Mouse (Mus musculus): ENCODE data around the gene Pbxip1. TPM values are rescaled to one million over a fixed set of nuclear protein-coding genes. Genes with fewer than 3 reads are reported as not detected.
"Not testable (repeated sequence)": the region's sequence is repeated elsewhere in the genome, so short reads cannot be mapped to it uniquely, and the experiment has no call there.

Gene Pbxip1
- polyA plus RNA-seq, 1 experiment = 63.7 TPM

DNA sequence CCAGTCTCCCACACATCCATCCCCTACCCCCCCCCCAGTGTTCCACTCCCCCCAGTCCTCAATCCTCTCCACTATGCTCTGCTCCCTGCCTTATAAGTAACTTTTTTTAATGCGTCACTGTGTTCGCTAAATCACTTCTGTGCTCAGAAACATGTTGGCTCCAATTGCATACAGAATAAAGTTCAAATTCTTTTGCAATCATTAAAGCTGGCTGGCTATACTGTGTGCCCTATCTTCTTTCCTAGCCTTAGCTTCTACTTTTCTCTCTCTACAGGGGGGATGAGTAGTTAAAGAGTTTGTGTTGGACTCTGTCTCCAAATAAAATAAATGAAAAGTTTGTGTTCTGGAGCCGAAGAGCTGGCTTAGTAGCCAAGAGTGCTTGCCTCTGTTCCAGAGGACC is 26.8 kb upstream of the Pbxip1 start:
- no peak for DNase-seq (ENCODE audit: low read depth)

DNA sequence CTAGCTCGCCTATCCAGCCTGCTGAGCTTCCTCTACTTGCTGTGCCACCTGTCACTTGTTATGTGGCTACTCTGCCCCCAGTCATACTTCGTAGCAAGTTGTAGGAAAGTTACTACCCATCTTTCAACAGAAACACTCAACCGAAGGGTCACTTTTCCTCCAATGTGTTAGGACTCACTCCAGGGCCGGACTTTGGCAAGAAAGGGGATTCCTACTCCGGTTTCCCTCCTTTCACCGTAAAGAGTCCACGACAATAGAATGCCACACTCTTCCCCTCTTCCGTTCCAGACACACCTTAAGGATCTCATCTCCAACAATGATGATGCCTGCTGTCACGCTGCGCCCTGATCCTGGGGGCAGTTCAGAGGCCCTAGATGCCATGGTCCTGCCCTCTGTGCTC is 25.6 kb upstream of the Pbxip1 start:
- no peak for DNase-seq (ENCODE audit: low read depth)

DNA sequence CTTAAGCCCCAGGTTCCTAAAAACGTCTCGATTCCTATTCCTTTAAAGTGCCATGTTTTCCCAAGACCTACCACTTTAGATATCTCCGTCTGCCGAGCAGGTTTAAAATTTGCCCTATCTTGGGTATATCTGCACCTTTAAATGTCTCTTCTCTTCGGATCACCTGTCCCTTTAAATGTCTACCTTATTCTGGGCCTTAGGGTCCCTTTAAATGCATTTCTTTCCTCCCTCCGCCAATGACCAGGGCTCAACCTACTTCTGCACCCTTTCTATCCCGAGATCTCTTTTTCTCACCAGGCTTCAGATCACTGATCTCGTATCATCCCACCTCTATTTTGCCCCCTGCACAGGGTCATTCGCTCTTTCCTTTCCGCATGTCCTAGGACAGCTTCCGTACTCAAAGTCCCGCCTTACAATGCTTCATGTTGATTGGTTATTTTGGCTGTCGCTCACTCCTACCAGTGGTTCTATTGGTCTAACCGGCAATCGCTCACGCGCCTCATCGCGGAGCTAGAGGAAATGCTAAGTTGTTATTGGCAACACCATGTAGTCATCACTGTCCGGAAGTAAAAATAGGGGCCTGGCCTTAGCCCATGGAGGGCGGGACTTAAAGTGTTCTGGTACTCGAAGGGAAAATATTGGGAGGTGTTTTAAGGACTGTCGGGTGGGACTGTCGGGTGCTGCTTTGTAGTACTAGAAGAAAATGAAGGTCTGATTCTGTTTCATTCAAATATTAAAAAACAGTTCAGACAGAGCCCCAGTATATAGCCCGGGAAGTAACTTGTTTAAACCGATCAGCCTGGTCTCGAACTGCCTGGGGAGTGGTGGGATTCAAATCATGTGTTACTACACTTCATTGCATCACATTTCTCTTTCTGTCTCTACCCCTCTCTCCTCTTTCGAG is 24.8 kb upstream of the Pbxip1 start, which contains the start of gene Flad1:
Gene Flad1 (minus strand): TSS at position 381 of the 904 bp plus-strand sequence.
- peak; percentile 100 for DNase-seq (ENCODE audit: low read depth)

DNA sequence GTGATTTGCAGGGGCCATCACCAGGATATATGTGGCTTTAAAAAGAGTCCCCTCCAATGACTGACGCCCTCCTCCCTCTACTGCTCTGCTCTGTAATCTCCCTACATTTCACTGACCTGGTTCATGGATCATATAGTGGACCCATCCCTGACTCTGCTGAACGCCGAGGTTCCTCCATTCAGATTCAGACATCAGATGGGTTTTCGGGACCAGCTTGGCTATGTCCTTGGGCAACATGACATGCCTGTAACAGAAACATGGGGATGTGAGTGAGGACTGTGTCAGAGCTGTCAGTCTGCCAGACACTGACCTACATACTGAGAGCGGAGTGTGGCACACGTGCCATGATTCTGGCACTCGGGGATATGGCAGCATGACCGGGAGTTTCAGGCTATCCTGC is 20.3 kb upstream of the Pbxip1 start:
- no peak for DNase-seq (ENCODE audit: low read depth)

DNA sequence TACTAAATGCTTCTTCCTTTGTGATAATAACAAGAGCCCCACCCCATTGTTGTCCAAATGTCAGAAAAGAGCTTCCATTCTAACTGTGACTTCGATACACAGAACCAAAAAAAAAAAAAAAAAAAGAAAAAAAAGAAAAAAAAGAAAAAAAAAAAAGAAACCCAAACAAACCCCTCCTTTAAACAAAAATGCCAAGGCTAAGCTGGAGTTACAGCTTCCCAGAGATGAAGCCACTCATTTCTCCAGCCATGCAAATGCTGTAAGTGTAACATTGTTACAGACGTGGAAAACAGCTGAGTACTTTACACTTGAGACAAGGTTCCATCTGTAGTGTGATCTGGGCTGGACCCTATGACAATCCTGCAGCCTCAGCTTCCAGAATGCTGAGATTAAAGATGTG is 19.4 kb upstream of the Pbxip1 start:
- no peak for DNase-seq (ENCODE audit: low read depth)

DNA sequence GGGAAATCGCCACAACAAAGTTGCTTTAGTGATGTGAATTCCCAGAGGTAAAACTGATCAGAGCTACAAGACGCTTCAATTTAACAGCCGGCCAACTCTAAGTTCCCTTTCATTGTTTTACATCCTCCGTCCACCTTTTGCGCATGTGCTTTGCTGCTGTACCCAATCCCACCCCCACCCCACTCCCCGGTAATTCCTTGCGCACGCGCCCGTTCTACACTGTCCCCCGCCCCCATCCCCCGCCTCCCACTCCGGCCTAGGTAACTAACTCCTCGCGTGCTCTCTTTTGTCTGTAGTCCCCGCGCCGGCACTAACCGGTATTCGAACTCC is 18.7 kb upstream of the Pbxip1 start:
- no peak for DNase-seq (ENCODE audit: low read depth)

DNA sequence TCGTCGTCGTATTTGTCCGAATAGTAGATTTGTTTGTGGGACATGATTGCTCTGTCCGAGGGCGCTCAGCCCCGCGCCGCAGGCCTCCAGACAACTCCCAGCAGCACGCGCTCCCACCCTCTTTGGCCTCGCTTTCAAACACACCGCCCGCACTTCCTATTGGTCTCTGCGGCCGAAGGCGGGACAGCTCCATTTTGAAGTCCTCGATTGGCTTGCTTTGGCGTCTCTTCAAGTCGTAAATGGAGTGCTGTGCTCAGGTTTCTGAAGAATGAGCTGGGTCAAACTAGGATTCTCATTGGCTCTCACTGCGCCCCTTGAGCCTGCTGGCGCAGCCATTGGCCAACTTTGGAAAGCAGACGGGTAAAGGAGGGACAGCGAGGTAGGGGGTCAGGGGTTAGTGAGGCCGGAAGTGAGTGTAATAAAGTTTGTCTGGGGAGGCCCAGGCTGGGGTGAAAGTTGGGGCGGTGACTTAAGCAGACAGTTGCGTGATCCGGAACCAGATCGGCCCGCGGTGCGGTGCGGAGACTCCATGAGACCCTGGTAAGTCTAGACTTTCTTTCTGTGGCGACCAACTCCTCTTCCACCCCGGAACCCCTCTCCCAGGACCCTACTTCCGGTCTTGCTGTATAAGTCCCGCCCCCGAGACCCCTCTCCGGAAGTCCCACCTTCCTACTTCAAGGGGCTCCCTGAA is 18.2 kb upstream of the Pbxip1 start, which contains the start of the genes Cks1b and Shc1:
Gene Cks1b (minus strand): TSS at position 214 of the 691 bp plus-strand sequence.
Gene Shc1 (plus strand): TSS at position 274 of the 691 bp plus-strand sequence.
- DNase-seq (ENCODE audit: low read depth) = peak; percentile 97

DNA sequence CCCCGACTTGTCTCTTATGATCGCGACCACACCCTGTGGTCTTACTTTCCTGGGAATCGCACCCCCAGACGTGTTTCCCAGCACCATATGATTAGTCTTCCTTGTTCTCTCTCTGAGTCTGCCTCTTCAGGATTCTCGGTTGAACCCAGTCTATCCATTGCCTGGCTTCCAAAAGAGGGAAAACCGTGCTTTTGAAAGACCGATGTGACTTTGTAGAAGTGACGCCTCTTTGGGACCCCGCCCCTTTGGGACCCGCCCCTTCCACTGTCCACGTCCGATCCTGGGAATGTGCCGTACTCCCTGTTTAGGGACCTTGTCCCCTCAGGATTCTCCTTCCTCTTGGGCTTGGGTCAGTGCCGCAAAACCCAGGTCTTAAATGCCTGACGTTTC is 17.6 kb upstream of the Pbxip1 start:
- no peak for DNase-seq (ENCODE audit: low read depth)

DNA sequence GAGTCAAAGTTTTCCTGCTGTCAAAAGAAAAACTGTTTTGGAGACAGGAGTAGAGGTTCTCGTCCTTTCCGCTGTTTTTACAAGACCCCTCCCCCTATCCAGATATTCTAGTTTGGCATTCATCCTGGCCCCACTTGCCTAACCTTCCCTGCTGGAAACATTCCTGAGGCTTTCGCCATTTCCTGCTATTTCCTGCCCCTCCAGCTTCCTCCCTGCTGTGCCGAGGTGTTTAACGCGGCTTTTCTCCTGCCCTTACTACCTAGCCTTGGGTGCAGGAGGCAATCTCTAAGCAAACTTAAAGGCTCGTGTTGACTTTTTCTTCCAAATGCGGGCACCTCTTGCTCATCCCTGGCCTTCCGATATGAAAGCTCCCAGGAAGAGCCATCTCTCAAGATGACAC is 16.9 kb upstream of the Pbxip1 start:
- no peak for DNase-seq (ENCODE audit: low read depth)

DNA sequence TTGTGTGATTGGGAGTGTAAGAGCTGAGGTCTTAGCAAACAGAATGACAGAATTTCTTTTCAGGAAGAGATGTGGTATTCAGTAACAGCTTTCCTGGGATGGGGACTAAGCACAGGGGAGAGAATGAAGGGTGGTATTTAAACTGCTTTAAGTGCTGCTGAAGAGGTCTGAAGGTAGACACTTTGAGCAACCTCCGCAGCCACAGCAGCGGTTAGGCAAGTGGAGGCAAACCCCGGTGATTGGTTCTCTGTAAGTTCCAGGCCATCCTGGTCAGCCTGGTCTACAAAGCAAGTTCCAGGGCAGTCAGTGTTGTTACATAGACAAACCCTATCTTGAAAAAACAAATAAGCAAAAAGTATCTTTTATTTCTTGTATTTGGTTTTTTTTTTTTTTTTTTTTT is 16.5 kb upstream of the Pbxip1 start:
- DNase-seq (ENCODE audit: low read depth) = no peak

DNA sequence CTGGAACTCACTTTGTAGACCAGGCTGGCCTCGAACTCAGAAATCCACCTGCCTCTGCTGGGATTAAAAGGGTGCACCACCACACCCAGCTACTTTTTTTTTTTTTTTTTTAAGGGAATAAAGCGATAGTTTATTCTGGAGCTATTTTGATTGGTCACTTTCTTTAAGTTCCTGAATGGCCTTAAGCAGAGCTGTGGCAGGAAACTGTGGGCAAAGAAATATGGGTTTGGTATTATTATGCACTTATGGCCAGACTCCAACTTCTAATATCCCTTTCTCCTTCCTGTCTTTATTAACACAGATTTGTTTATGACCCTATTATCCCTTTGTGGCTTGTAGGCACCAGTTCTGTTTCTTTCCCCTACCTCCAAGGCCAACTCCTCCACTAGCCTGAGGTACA is 16.1 kb upstream of the Pbxip1 start:
- no peak for DNase-seq (ENCODE audit: low read depth)

DNA sequence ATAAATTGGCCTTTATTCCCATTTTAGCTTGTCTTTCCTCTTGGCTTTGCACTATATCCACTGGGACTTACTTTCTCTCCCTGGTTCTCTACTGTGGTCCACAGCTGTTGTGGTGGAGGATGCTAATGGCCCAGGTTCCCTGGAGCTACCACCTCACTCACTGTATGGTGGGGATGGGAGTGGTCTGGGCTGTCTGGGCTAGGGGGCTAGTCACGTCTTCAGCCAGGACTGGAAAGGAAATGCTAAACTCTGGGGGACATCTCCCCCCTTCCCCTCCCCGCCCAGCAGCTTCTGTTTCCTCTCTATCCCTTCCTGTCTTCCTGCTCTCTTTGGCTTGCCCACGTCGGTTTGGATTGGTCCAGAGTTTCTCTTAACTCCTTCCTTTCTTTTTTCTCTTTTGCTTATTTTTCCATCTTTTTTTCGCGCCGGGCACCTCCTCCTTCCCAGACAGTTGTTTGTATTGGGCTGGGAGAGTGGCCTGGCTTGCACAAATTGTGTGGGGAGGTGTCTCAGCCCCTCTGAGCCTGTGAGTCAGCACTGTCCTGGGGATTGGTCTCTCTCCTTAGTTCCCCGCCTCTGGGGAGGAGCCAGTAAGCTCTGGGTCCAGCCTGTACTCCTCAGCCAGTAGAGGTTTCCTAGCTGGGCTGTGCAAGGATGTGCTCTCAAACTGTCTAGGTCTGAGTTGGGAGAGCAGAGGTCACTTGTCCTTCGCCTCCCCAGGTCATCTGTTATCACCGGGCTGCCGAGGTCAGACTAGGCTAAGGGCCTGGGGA is 15.3 kb upstream of the Pbxip1 start:
- DNase-seq (ENCODE audit: low read depth) = no peak

DNA sequence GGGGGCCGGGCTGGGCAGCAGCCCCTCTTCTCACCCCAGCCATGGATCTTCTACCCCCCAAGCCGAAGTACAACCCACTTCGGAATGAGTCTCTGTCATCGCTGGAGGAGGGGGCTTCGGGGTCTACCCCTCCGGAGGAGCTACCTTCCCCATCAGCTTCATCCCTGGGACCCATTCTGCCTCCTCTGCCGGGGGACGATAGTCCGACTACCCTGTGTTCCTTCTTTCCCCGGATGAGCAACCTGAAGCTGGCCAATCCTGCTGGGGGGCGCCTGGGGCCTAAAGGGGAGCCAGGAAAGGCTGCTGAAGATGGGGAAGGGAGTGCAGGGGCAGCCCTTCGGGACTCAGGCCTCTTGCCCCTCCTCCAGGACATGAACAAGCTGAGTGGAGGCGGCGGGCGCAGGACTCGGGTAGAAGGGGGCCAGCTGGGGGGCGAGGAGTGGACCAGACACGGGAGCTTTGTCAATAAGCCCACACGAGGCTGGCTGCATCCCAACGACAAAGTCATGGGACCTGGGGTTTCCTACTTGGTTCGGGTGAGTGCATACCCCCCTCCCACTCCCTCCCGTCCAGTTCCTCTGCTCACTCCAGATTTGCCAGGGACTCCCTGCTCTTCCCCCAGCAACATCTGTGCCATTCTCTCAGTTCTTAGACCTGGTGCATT is 14.6 kb upstream of the Pbxip1 start:
- DNase-seq (ENCODE audit: low read depth) = no peak

DNA sequence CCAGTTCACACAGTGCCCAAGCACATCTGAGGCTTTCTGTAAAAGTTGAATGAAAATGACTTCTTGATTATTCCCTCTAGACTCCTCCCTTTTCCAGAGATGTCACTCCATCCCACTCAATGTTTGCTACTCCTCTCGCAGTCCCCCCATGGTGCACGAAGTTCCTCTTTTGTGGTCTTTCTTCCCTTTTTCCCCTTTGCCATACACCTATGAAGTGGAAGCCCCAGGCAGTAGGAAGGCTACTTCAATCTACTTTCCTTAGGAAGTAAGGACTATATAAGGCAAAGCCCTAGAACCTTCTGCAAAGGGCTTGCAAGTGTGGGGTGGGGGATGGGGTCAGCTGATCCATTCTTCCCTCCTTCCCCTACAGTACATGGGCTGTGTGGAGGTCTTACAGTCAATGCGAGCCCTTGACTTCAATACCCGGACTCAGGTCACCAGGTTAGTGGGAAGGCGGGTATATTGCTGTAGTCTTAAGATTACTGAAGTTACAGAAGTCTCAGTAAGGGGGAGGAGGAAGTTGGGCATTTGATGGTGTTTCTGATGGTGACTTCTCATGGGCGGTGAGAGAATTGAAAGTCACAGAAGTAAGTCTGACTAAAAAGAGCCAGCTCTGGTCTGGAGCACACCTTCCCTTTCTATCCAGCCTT is 13.8 kb upstream of the Pbxip1 start:
- no peak for DNase-seq (ENCODE audit: low read depth)

DNA sequence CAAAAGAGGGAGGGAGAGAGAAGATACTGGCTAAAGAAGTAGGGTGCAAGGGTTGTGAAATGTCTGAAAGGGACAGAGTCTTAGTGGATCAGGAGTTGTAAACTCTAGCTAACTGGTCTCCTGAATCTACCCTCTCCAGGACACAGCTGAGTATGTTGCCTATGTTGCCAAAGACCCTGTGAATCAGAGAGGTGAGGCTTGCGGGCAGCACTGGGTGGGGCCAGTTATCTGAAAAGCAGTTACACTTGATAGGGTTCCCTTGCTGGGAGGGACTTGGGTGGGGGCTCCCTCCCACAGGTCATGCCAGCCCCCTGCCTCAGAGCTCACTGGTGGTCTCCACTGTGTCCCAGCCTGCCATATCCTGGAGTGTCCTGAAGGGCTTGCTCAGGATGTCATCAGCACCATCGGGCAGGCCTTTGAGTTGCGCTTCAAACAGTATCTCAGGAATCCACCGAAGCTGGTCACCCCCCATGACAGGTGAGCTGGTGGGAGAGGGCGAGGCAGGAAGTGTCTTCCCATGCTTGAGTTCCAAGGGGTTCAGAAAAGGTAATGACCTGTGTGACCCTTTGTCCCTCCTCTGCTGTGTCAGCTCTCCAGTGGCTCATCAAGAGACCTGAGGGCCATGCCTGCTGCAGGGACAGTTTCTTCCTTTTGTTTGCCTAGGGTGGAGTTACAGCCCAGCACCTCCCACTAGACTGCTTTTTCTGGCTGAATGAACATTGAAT is 11.9 kb upstream of the Pbxip1 start:
- no peak for DNase-seq (ENCODE audit: low read depth)

DNA sequence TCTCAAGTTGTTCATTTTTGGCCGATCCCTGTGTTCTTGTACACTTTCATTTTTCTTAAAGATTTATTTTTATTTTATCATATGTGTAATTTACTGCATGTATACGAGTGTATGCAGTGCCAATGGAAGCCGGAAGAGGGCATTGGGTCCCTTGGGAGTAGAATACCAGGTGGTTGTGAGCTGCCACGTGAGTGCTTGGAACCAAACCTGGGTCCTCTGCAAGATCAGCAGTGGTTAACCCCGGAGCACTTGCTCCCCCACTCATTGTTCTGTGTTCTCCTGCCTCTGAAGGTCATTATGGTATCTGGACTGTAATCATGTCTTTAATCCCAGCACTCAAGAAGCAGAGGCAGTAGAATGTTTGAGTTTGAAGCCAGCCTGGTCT is 11.4 kb upstream of the Pbxip1 start:
- no peak for DNase-seq (ENCODE audit: low read depth)

DNA sequence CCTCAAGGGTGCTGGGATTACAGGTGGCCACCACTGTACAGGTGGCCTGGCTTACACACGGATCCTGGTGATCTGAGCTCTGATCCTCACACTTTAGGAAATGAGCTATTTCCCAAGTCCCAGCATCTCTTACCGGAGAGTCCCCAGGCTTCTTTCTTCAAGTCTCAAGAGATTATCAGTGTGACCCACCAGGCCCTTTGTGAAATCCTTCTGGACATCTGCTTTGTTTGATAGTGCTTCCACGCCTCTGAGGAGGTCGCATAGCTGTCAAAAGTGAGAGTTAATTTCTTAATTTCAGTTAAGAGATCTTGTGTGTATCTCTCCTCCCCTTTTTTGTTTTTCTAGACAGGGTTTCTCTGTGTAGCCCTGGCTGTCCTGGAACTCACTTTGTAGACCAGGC is 10.6 kb upstream of the Pbxip1 start:
- no peak for DNase-seq (ENCODE audit: low read depth)

DNA sequence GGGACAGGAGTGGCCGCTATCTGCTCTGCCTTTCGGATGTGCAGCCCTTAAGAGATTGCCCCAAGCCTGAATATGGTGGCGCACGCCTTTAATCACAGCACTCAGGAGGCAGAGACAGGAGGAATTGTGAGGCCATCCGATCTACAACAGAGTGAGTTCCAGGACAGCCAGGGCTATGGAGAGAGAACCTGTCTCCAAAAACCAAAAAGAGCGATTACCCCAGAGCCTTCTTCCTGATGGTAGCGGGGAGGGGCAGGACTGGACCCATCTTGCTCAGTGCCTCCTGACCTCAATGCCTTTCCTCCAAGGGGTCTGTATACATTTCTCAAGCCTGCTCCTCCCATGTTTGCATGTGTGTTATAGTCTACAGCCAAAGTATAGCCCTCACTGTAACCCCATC is 7.5 kb upstream of the Pbxip1 start:
- not testable (repeated sequence) for DNase-seq (ENCODE audit: low read depth)

DNA sequence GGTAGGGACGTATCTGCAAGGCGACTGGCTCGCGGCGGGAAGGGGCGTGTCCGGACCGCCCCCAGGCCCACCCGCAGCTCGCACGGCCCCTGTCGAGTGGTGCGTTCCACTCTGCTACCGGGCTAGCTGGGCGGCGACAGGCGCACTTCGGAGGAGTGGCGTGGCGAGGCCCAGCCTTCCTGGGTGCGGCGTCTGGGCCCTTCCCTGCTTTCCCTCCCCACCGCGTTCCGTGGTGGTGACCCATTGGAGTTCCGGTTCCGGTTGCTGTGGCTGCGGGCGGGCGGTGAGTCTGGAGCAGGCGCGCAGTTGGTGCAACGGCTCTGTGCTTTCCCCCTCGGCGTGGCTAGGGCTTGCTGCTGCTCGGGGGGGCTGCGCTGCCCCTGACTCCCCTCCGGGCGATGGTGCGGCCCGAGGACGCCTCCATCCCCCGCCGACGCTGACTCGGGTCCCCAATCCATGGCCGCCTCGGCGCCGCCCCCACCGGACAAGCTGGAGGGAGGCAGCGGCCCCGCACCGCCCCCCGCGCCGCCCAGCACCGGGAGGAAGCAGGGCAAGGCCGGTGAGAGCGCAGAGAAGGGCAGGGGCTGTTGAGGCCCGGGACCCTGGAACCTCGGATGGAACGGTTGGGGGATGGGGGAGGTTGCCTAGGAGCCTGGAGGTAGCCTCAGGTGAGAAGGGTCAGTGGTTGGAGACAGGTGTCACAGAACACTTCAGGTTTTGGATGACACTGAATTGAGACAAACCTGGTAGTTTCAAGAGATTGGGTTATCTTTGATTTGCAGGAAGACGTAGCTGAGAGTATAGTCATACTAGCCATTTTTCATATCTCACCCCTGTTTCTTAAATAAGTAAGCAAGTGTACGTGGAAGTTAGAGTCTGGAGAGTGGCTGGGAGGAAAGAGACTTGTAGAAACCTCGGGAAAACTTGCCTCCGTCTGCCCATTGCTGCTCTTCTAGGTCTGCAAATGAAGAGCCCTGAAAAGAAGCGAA is 6.0 kb upstream of the Pbxip1 start, which contains the start of gene Pygo2:
Gene Pygo2 (plus strand): TSS at position 44 of the 989 bp plus-strand sequence.
- no peak for DNase-seq (ENCODE audit: low read depth)

Measured in gonadal fat pad, adult 2 months (tissue).